Mouse (Mus musculus) kidney, adult 2 months (tissue): ENCODE measurements around the gene Coq10a.

Source experiments
- CTCF ChIP-seq: fragments of 200-500 bp; conservative IDR thresholded peaks from 2 replicates; pipeline ENCODE4 v1.5.1; 2011; ENCODE audit warnings: low read depth, mild to moderate bottlenecking, control low read depth, low read length, moderate library complexity, mixed read lengths; ENCODE audit not compliant: insufficient read depth, insufficient read length
- POLR2A ChIP-seq: fragments of 200-500 bp; IDR thresholded peaks from one replicate; pipeline ENCODE4 v1.6.1; 2011; ENCODE audit warnings: low read depth, low read length, control low read depth

DNA sequence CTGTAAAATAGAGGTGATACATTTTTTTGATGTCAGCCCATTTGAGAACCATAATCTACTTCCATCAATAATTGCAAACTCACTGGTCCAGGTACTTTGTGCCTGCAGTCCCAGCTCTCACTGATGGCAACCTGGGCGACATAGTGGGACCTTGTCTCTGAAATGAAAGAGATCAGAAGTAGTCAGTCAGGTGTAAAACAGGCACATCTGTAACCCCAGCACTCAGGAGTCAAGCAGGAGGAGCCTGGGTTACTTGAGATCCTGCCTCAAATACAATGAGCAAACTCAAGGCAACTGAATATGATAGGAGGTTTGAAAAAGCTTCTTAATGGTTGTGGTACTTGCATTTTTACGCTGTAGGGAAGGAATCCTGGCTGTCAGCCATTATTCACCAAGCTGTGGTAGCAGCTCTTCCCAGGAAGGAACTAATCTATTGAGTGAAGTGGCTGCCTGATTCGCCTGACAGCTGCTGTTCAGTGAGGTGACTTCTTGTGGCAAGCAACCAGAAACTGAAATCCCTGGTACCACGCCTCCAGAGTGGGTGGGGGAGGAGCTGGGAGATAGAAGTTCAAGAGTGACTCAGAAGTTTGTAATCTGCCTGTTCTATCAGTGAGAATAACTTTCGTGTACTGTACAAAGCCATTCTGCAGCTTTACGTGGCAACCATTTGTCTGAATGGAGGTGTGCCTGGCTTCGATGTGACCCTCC lies 24.1 kb downstream of the Coq10a start:
- TF ChIP-seq CTCF (no peak), POLR2A (no peak)
